Mouse (Mus musculus) neutrophil, adult 65 days (primary cell): ENCODE data around the gene Rgs16. TPM values are rescaled to one million over a fixed set of nuclear protein-coding genes. Genes with fewer than 3 reads are reported as not detected.

Experiments
- total RNA-seq: library from RNA; stranded (reverse); gene quantifications from 2 replicates; pipeline ENCODE4 v1.2.4, GENCODE M21; 2023

Gene Rgs16
- 0.25 and 2.3 TPM in 2 replicates for total RNA-seq

DNA sequence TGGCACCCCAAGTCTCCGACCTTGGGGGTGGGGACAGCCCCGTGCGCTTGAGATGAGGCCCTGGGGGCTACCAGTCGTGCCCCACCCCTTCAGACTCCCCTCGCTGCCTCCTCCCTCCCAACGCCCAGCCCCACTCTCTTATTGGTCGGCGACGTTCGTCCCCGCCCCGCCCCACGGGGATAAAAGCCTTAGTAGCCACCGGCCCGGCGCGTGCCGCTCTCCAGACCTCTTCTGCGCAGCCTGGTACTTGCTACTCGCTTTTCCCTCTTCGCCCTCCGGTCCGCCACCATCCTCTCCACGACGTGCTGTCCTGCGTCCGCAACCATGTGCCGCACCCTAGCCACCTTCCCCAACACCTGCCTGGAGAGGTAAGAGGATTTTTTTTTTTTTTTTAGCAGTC lies at the start of gene Rgs16:
Gene Rgs16 (plus strand): TSS at position 205 of the 400 bp plus-strand sequence.

DNA sequence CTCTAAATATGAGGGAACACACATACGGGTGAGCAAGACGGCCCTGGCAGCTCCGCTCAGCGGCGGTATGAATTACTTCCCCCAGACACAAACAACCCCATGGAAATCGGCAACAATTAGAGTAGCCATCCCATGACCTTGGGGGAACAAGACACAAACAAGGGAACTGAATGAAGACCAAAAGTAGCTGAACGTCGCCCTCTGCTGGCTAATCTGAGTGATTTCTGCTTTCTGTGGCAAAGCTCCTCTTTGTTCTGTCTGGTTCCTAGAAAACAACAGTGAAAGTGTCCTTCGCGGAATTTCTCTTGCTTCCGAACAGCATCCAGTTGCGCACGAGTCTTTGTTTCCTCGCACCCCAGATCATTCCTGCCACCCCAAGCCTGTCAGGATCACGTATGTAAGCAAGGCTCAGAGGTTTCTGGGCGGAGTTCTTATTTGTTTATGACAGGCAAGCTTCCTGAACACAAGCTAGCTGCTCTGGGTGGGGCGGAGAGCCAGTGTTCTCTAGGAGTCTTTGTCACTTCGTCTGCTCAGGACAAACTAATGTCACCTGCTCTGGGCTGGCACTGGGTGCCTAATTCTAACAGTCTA lies 9.2 kb downstream of the Rgs16 start, which contains the start of gene Rnasel:
Gene Rnasel (plus strand): TSS at position 216 of the 591 bp plus-strand sequence.

Other genes starting within 250 kb of the Rgs16 start
- gene Npl, start 190.3 kb upstream of the Rgs16 start, total RNA-seq, result 1.9 and 2.2 TPM in 2 replicates
- gene Rgs8, start 87.3 kb upstream of the Rgs16 start, total RNA-seq, result not detected in 2 replicates
- gene Rnasel, start 9.1 kb downstream of the Rgs16 start, total RNA-seq, result 108 and 130 TPM in 2 replicates
- gene Rgsl1, start 103.8 kb downstream of the Rgs16 start, total RNA-seq, result not detected in 2 replicates
- gene Teddm1b, start 134.0 kb downstream of the Rgs16 start, total RNA-seq, result 0.32 TPM in 1 of 2 replicates, not detected in the other
- not detected in 2 replicates for gene Teddm1a, start 151.4 kb downstream of the Rgs16 start, total RNA-seq
- gene Glul, start 159.6 kb downstream of the Rgs16 start, total RNA-seq, result 130 and 173 TPM in 2 replicates
- 0.11 and 0.35 TPM in 2 replicates for gene Teddm2, start 159.9 kb downstream of the Rgs16 start, total RNA-seq